Comparison of ENCODE assay signal across 14 mouse cellular contexts in genomic region chr2:84185016-84185330, GRCm38 (mm10).
DNase-seq lines count a peak whose midpoint lies in the region; ATAC-seq lines count a peak whose summit lies in the region.
"Had no signal": no experiment of that assay in that cellular context is flagged by ENCODE, and none has a peak within 500 bp of the region (broad histone marks: within the 10 kb centered on the region; RNA-seq: fewer than 3 reads in every experiment).

No protein-coding gene starts in this region.

- H3K4me3 ChIP-seq in heart, embryonic 12.5 days: no peak overlapping the region
- H3K4me3 ChIP-seq in brown adipose tissue, adult 24 weeks (ENCODE audit: insufficient read depth, low read depth, low read length): peak overlapping the region; percentile 21; the same call in 1 of the 2 replicates
- peak overlapping the region; percentile 7 for H3K4me3 ChIP-seq in liver, embryonic 13.5 days (replicated peaks)

- H3K27ac ChIP-seq in heart, embryonic 12.5 days (ENCODE audit: poor library complexity, severe bottlenecking): no peak overlapping the region
- peak overlapping the region; percentile 48 for H3K27ac ChIP-seq in brown adipose tissue, adult 24 weeks (replicated peaks; ENCODE audit: low read depth, low read length)
- H3K27ac ChIP-seq in liver, embryonic 13.5 days: no peak overlapping the region
- H3K27ac ChIP-seq: macrophage had no signal

- no peaks in the 10 kb centered on the region for H3K9me3 ChIP-seq in heart, embryonic 12.5 days (replicated peaks)
- no peaks in the 10 kb centered on the region for H3K9me3 ChIP-seq in liver, embryonic 13.5 days (replicated peaks)

- intact Hi-C loops in left cerebral cortex, postnatal 10 days (cut with DNase I): no loop called here

- DNase-seq in heart, adult 18-20 months: no peak
- peak; percentile 52 for DNase-seq in kidney, postnatal 10 days
- no peak for DNase-seq in kidney, adult 8-10 months
- no peak for DNase-seq in liver, embryonic 13.5 days
- DNase-seq in left cerebral cortex, postnatal 10 days (ENCODE audit: extremely low spot score in 1 of 2, low spot score in 2 of 2): no peak
- DNase-seq: cerebellum, adult 18-20 months; layer of hippocampus, adult 9-11 months; right cerebral cortex, postnatal 25 days; thymus, postnatal 14 days had no signal

- peak; percentile 15; the same call in 1 of the 2 replicates for ATAC-seq in heart, embryonic 12.5 days (ENCODE audit: insufficient number of reproducible peaks, low FRiP score)
- no peak for ATAC-seq in liver, embryonic 13.5 days (ENCODE audit: low read depth)
- ATAC-seq: activated CD4-positive, CD25-positive, alpha-beta regulatory T cell, adult 4 months; inflammation-experienced regulatory T-cells, adult 6 months had no signal

- H3K9ac ChIP-seq in heart, embryonic 12.5 days: no peak overlapping the region
- peak overlapping the region; percentile 7; the same call in 1 of the 2 replicates for H3K9ac ChIP-seq in liver, embryonic 13.5 days

- no peaks in the 10 kb centered on the region for H3K27me3 ChIP-seq in heart, embryonic 12.5 days (replicated peaks)
- H3K27me3 ChIP-seq in liver, embryonic 13.5 days: no peaks in the 10 kb centered on the region

- H3K4me1 ChIP-seq in heart, embryonic 12.5 days (replicated peaks): peaks cover 14% of the 10 kb centered on the region
- H3K4me1 ChIP-seq in brown adipose tissue, adult 24 weeks (ENCODE audit: control insufficient read depth, insufficient read depth, insufficient read length, low read length): peaks cover 4% of the 10 kb centered on the region; the same call in 1 of the 2 replicates
- H3K4me1 ChIP-seq in liver, embryonic 13.5 days (replicated peaks): peaks cover 5% of the 10 kb centered on the region; the same call in 1 of the 2 replicates

- peak overlapping the region; percentile 43; the same call in 1 of the 2 replicates for H3K4me2 ChIP-seq in heart, embryonic 12.5 days
- peak overlapping the region; percentile 43 for H3K4me2 ChIP-seq in liver, embryonic 13.5 days

- no peaks in the 10 kb centered on the region for H3K36me3 ChIP-seq in heart, embryonic 12.5 days
- H3K36me3 ChIP-seq in liver, embryonic 13.5 days: no peaks in the 10 kb centered on the region

- WGBS in heart, embryonic 12.5 days: 65% methylated on average over 7 of the region's 7 CpGs
- 45% methylated on average over 7 of the region's 7 CpGs for WGBS in liver, embryonic 13.5 days (ENCODE audit: insufficient replicate concordance)
